Mouse (Mus musculus): ENCODE data around the gene Slc24a3. TPM values are rescaled to one million over a fixed set of nuclear protein-coding genes. Genes with fewer than 3 reads are reported as not detected.

The Slc24a3 gene
- polyA plus RNA-seq (2014; fragmentation: Nextera tagmentation; extraction: Ambion mirVana): 0.57 and 0.71 TPM in 2 replicates

- peaks cover 4% of the 10 kb centered on the region; the same call in 1 of the 2 replicates for H3K27me3 ChIP-seq (ENCODE audit: control insufficient read depth, insufficient read depth, low read length)
- WGBS: 0% methylated on average over 26 of the region's 100 CpGs
- peak; percentile 82 for ATAC-seq (ENCODE audit: insufficient number of reproducible peaks, low FRiP score, low TSS enrichment, low read depth)
- peak within 1 kb of the TSS; percentile 36; the same call in 1 of the 2 replicates for H3K27ac ChIP-seq (replicated peaks; ENCODE audit: low read depth, low read length)
- peak within 1 kb of the TSS; percentile 73 for H3K9ac ChIP-seq (ENCODE audit: low read length)
- H3K4me1 ChIP-seq (ENCODE audit: control insufficient read depth, insufficient read depth, low read length): peaks cover 2% of the 10 kb centered on the region; the same call in 1 of the 2 replicates
- peak within 1 kb of the TSS; percentile 67 for H3K4me2 ChIP-seq (ENCODE audit: low read depth, severe bottlenecking)
- H3K4me3 ChIP-seq (ENCODE audit: low read depth, low read length): peak within 1 kb of the TSS; percentile 60
- peak; percentile 85 for DNase-seq (ENCODE audit: low spot score)
- no peaks in the 10 kb centered on the region for H3K9me3 ChIP-seq (ENCODE audit: control insufficient read depth, low read length)
- H3K36me3 ChIP-seq (ENCODE audit: control insufficient read depth, insufficient read depth, low read length): no peaks in the 10 kb centered on the region
These were observed at the start of gene Slc24a3 for GRCm38 (mm10) chr2:145167664-145168360. Gene Slc24a3 (plus strand): TSS chr2:145167754.

DNA sequence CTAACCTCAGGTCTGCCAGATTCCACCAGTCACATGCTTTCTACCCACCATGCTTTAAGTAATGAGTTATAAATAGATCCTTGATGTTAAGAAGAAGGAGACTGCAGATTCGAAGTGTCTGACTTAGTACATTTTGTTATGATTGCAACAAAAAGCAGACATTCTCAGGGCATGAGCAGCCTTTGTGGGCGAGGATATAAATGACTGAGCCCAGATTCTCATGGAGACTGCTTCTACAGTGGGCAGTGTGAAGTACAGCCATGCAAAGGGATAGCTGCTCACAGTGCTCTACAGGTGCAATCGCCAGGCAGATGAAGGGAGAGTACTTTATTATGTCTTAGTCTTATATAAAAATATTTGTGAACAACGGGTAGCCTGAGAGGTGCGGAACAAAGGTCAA lies 49.8 kb upstream of the Slc24a3 start:
- H3K4me2 ChIP-seq (ENCODE audit: low read depth, severe bottlenecking): no peak overlapping the region
- H3K4me1 ChIP-seq (ENCODE audit: control insufficient read depth, insufficient read depth, low read length): no peaks in the 10 kb centered on the region
- no peak overlapping the region for H3K9ac ChIP-seq (ENCODE audit: low read length)
- no peak for ATAC-seq (ENCODE audit: insufficient number of reproducible peaks, low FRiP score, low TSS enrichment, low read depth)
- DNase-seq (ENCODE audit: low spot score): no peak
- H3K27me3 ChIP-seq (ENCODE audit: control insufficient read depth, insufficient read depth, low read length): no peaks in the 10 kb centered on the region
- H3K27ac ChIP-seq (replicated peaks; ENCODE audit: low read depth, low read length): no peak overlapping the region
- H3K4me3 ChIP-seq (ENCODE audit: low read depth, low read length): no peak overlapping the region
- WGBS: 88% methylated on average over 5 of the region's 5 CpGs
- no peaks in the 10 kb centered on the region for H3K9me3 ChIP-seq (ENCODE audit: control insufficient read depth, low read length)
- no peaks in the 10 kb centered on the region for H3K36me3 ChIP-seq (ENCODE audit: control insufficient read depth, insufficient read depth, low read length)

DNA sequence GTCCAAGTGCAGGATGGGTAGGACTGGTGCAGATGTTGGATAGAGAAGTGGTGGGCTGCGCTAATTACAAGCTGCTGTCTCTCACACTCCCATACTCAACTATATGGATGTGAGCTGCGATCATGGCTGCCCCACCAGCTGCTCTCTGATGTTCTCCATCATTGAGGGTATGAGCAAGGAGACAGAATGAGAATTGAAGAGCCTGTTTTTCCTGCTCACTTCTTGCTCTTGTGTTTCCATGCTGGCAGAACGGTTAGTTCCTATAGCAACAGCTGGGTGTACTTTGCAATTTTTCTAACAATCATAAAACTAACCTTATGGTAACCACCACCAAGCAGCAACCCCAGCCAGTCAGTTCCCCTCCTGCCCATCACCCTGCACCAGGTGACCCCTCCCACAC lies 39.8 kb upstream of the Slc24a3 start:
- Histone ChIP-seq H3K4me3 (ENCODE audit: low read depth, low read length) (no peak overlapping the region), H3K27me3 (ENCODE audit: control insufficient read depth, insufficient read depth, low read length) (no peaks in the 10 kb centered on the region), H3K9me3 (ENCODE audit: control insufficient read depth, low read length) (no peaks in the 10 kb centered on the region), H3K9ac (ENCODE audit: low read length) (no peak overlapping the region), H3K4me2 (ENCODE audit: low read depth, severe bottlenecking) (no peak overlapping the region), H3K36me3 (ENCODE audit: control insufficient read depth, insufficient read depth, low read length) (no peaks in the 10 kb centered on the region), H3K27ac (replicated peaks; ENCODE audit: low read depth, low read length) (no peak overlapping the region), H3K4me1 (ENCODE audit: control insufficient read depth, insufficient read depth, low read length) (no peaks in the 10 kb centered on the region)
- DNase-seq (ENCODE audit: low spot score) (no peak), ATAC-seq (ENCODE audit: insufficient number of reproducible peaks, low FRiP score, low TSS enrichment, low read depth) (0 out of 2 replicates have a peak, but pooled peaks have one; percentile 17)
- 92% methylated on average over 3 of the region's 3 CpGs for WGBS

- ATAC-seq (ENCODE audit: insufficient number of reproducible peaks, low FRiP score, low TSS enrichment, low read depth): no peak
- no peak overlapping the region for H3K27ac ChIP-seq (replicated peaks; ENCODE audit: low read depth, low read length)
- H3K27me3 ChIP-seq (ENCODE audit: control insufficient read depth, insufficient read depth, low read length): no peaks in the 10 kb centered on the region
- no peaks in the 10 kb centered on the region for H3K36me3 ChIP-seq (ENCODE audit: control insufficient read depth, insufficient read depth, low read length)
- H3K4me2 ChIP-seq (ENCODE audit: low read depth, severe bottlenecking): no peak overlapping the region
- no peak for DNase-seq (ENCODE audit: low spot score)
- H3K9ac ChIP-seq (ENCODE audit: low read length): no peak overlapping the region
- H3K4me1 ChIP-seq (ENCODE audit: control insufficient read depth, insufficient read depth, low read length): no peaks in the 10 kb centered on the region
- 88% methylated on average over 4 of the region's 4 CpGs for WGBS
- no peak overlapping the region for H3K4me3 ChIP-seq (ENCODE audit: low read depth, low read length)
- no peaks in the 10 kb centered on the region for H3K9me3 ChIP-seq (ENCODE audit: control insufficient read depth, low read length)
These were observed 30.8 kb upstream of the Slc24a3 start for GRCm38 (mm10) chr2:145136625-145137291.

DNA sequence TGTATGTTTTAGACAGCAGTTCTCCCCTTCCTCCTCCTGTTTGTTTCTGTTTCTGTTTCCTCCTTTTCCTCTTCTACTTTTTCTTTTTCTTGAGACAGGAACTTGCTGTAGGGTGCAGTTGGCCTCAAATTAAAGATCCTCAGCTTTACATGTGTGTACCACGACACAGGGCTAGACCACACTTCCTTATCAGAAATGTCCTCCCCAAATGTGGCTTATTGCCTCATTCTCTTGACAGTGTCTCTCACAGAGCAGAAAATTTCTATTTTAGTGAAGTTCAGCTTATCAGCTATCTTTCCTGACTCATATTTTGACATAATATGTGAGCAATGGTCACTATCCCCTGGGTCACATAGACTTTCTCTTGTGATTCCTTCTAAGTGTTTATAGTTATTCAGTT lies 17.1 kb upstream of the Slc24a3 start:
- Histone ChIP-seq H3K36me3 (ENCODE audit: control insufficient read depth, insufficient read depth, low read length) (no peaks in the 10 kb centered on the region), H3K9ac (ENCODE audit: low read length) (no peak overlapping the region), H3K27me3 (ENCODE audit: control insufficient read depth, insufficient read depth, low read length) (no peaks in the 10 kb centered on the region), H3K4me2 (ENCODE audit: low read depth, severe bottlenecking) (no peak overlapping the region), H3K27ac (replicated peaks; ENCODE audit: low read depth, low read length) (no peak overlapping the region), H3K4me3 (ENCODE audit: low read depth, low read length) (no peak overlapping the region), H3K4me1 (ENCODE audit: control insufficient read depth, insufficient read depth, low read length) (no peaks in the 10 kb centered on the region), H3K9me3 (ENCODE audit: control insufficient read depth, low read length) (no peaks in the 10 kb centered on the region)
- ATAC-seq (ENCODE audit: insufficient number of reproducible peaks, low FRiP score, low TSS enrichment, low read depth) (no peak), DNase-seq (ENCODE audit: low spot score) (no peak)
- 89% methylated on average over 1 of the region's 1 CpGs for WGBS

DNA sequence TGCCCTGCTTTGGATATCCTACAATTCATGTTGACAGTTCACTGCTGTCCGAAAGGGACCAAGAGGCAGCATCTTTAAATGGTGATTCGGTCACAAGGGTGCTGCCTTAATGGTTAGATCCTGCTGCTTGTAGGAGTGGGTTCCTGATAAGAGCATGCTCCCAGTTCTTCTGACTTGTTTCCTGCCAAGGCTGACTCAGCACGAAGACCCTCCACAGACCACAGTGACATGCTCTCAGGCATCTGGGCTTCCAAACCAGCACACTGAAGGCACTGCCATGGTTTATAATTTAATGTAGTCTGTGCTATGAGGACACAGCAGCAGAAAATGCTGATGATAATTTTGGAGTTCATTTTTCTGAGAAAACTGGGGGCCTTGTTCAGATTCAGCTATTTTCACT lies 16.7 kb upstream of the Slc24a3 start:
- 89% methylated on average over 3 of the region's 3 CpGs for WGBS
- Histone ChIP-seq H3K36me3 (ENCODE audit: control insufficient read depth, insufficient read depth, low read length) (no peaks in the 10 kb centered on the region), H3K27ac (replicated peaks; ENCODE audit: low read depth, low read length) (no peak overlapping the region), H3K9me3 (ENCODE audit: control insufficient read depth, low read length) (no peaks in the 10 kb centered on the region), H3K9ac (ENCODE audit: low read length) (no peak overlapping the region), H3K4me1 (ENCODE audit: control insufficient read depth, insufficient read depth, low read length) (no peaks in the 10 kb centered on the region), H3K4me3 (ENCODE audit: low read depth, low read length) (no peak overlapping the region), H3K4me2 (ENCODE audit: low read depth, severe bottlenecking) (no peak overlapping the region), H3K27me3 (ENCODE audit: control insufficient read depth, insufficient read depth, low read length) (no peaks in the 10 kb centered on the region)
- no peak for ATAC-seq (ENCODE audit: insufficient number of reproducible peaks, low FRiP score, low TSS enrichment, low read depth)
- no peak for DNase-seq (ENCODE audit: low spot score)

DNA sequence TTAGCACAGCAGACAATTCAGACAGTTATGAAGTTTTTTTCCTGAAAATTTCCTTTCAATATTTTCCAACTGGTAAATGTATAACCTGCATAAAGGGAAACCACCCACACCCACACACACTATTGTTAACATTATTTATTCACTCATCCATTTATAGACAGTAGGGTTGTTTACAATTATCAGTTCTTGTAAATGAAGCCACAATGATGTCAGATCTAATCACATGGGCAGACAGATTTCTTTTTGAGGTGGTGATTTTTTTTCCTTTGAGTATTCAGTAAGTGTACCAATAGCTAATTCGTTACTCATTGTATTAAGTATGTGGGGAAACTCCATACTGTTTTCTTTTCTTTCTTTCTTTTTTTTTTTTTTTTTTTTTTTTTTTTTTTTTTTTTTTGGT lies 15.3 kb upstream of the Slc24a3 start:
- Histone ChIP-seq H3K27ac (replicated peaks; ENCODE audit: low read depth, low read length) (no peak overlapping the region), H3K36me3 (ENCODE audit: control insufficient read depth, insufficient read depth, low read length) (no peaks in the 10 kb centered on the region), H3K4me2 (ENCODE audit: low read depth, severe bottlenecking) (no peak overlapping the region), H3K9ac (ENCODE audit: low read length) (no peak overlapping the region), H3K9me3 (ENCODE audit: control insufficient read depth, low read length) (no peaks in the 10 kb centered on the region), H3K27me3 (ENCODE audit: control insufficient read depth, insufficient read depth, low read length) (no peaks in the 10 kb centered on the region), H3K4me1 (ENCODE audit: control insufficient read depth, insufficient read depth, low read length) (no peaks in the 10 kb centered on the region), H3K4me3 (ENCODE audit: low read depth, low read length) (no peak overlapping the region)
- WGBS: 68% methylated on average over 1 of the region's 1 CpGs
- ATAC-seq (ENCODE audit: insufficient number of reproducible peaks, low FRiP score, low TSS enrichment, low read depth) (no peak), DNase-seq (ENCODE audit: low spot score) (no peak)

DNA sequence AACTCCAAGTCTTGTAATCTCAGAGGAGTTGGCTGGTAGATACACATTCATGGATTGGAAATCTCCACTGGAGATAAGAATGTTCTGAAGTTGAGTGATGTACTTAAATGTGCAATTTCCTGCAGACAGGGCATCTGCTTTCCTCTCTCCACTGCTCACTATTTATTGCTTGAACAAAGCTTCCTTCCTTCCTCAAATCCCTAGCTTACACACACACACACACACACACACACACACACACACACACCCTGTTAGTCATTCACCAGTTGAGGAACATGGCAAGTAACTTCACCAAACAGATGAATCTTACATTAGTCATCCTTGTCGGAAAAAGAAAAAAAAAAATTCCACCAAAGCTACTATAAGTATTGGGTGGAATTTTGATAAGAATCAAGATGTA lies 8.6 kb upstream of the Slc24a3 start:
- no peak for DNase-seq (ENCODE audit: low spot score)
- 77% methylated on average over 1 of the region's 1 CpGs for WGBS
- Histone ChIP-seq H3K9ac (ENCODE audit: low read length) (no peak overlapping the region), H3K9me3 (ENCODE audit: control insufficient read depth, low read length) (no peaks in the 10 kb centered on the region), H3K36me3 (ENCODE audit: control insufficient read depth, insufficient read depth, low read length) (no peaks in the 10 kb centered on the region), H3K4me3 (ENCODE audit: low read depth, low read length) (no peak overlapping the region), H3K27me3 (ENCODE audit: control insufficient read depth, insufficient read depth, low read length) (no peaks in the 10 kb centered on the region), H3K4me1 (ENCODE audit: control insufficient read depth, insufficient read depth, low read length) (no peaks in the 10 kb centered on the region), H3K4me2 (ENCODE audit: low read depth, severe bottlenecking) (no peak overlapping the region), H3K27ac (replicated peaks; ENCODE audit: low read depth, low read length) (no peak overlapping the region)
- ATAC-seq (ENCODE audit: insufficient number of reproducible peaks, low FRiP score, low TSS enrichment, low read depth): no peak
